8 mouse cellular contexts compared by ENCODE assay signal in genomic region chr2:163964606-163965560, GRCm38 (mm10). TPM values are rescaled to one million over a fixed set of nuclear protein-coding genes. Genes with fewer than 3 reads are reported as not detected.
DNase-seq lines count a peak whose midpoint lies in the region.

No protein-coding gene starts in this region.

- intact Hi-C loops in left cerebral cortex, postnatal 4 days (cut with DNase I) = loop anchor here (5.0 kb wide), 1 partner anchor 108 kb away; no protein-coding TSS in a partner anchor

- DNase-seq in left cerebral cortex, postnatal 4 days = peak; percentile 68
- no peak for DNase-seq in left cerebral cortex, adult 8-10 months (ENCODE audit: low spot score in 2 of 2)
- DNase-seq in adrenal gland, postnatal 10 days = peak; percentile 53
- peak; percentile 80 to 92 for DNase-seq in cerebellum, postnatal 14 days
- DNase-seq in retina, postnatal 1 day = peak; percentile 32
- DNase-seq in neural tube, embryonic 10.5 days (ENCODE audit: extremely low spot score, low spot score) = no peak
- DNase-seq in thymus, postnatal 14 days = no peak
- DNase-seq in frontal cortex, adult 2 months (ENCODE audit: extremely low spot score in 1 of 2, low spot score in 1 of 2) = no peak

RNA-seq across cellular contexts. Expression of gene Ywhab, which starts 29.9 kb away (rescaled TPM):
- total RNA-seq in left cerebral cortex, postnatal 4 days (2021) = 100 to 1,000 TPM; 454 to 464 TPM
- 100 to 1,000 TPM; 427 to 461 (median 444) TPM for total RNA-seq in left cerebral cortex, adult 8-10 months (2022)
- total RNA-seq in adrenal gland, postnatal 10 days (2021) = 100 to 1,000 TPM; 248 to 255 TPM
- 291 and 293 TPM in 2 replicates for polyA plus RNA-seq in frontal cortex, adult 2 months (2012; rRNA removed)

RNA-seq across cellular contexts. Expression of gene Rims4, which starts 46.4 kb away (rescaled TPM):
- 10 to 100 TPM; 69.5 to 72.9 TPM for total RNA-seq in left cerebral cortex, postnatal 4 days (2021)
- 10 to 100 TPM; 64.3 to 72.1 (median 69.3) TPM for total RNA-seq in left cerebral cortex, adult 8-10 months (2022)
- 10 to 100 TPM; 57.7 to 63.4 TPM for total RNA-seq in adrenal gland, postnatal 10 days (2021)
- 28.5 and 32.3 TPM in 2 replicates for polyA plus RNA-seq in frontal cortex, adult 2 months (2012; rRNA removed)

Comparison
In these comparisons a context has a peak if more than half of its experiments do, and no peak if none do; other contexts are left out.
1. DNase-seq: peak in left cerebral cortex, postnatal 4 days (single experiment), adrenal gland, postnatal 10 days (single experiment), cerebellum, postnatal 14 days (2 of 2) and retina, postnatal 1 day (single experiment); none in left cerebral cortex, adult 8-10 months (0 of 2), neural tube, embryonic 10.5 days (single experiment), thymus, postnatal 14 days (single experiment) and frontal cortex, adult 2 months (0 of 2).